Mouse (Mus musculus) c-Kit-positive CD71-positive TER-119-negative erythroid progenitor cells, embryonic 14.5 days (primary cell): ENCODE measurements around the gene Trpm4.
"Not testable (repeated sequence)": the region's sequence is repeated elsewhere in the genome, so short reads cannot be mapped to it uniquely, and the experiment has no call there.

Experiments
- DNase-seq: peaks from one replicate; pipeline ENCODE4 v3.0.0-alpha.2; 2013; ENCODE audit warnings: low read depth

Trpm4 gene

DNA sequence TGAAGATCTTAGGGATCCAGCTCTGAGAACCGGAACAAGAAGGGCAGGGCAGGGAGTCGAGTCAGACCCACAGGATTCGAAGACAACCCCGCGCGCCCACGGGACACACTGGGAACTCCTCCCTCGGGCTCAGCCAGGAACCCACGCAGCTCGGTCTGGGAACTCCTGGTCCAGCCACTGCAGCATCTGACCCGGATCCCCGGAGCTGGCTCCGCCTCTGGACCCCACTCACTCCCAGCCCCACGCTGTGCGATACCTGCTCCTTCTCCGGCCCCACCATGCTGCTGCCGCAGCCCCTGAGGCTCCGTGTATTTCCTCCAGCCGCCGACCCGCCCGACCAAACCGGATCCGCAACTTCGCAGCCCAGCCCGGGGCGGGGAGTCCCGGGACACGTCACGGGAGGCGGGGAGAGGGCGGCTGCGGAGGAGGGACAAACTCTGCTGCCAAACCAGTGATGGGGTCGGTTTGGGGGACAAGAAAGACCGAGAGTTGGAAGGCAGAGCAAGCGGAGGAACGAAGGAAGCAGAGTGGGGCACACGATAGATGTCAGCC lies at the start of gene Trpm4:
Gene Trpm4 (minus strand): TSS at position 350 of the 552 bp plus-strand sequence.
- no peak for DNase-seq

DNA sequence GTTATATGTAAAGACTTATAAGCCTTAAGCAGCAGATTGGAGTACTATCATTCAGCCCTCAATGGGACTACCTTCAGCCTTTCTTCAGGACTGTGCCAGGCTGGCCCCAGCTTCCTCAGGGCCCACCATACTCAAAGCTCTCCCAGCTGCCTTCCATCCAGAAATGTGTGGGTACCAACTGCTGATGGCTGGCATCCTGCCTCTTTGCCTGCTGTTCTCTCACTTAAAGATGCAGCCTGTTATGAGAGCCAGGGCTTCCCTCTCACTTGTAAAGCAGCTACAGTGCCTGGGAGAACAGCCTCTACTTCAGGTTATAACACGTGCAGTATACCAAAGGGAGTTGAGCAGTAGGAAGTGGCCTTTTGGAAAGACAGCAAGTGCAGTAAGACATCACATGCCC lies 42.5 kb upstream of the Trpm4 start:
- no peak for DNase-seq

DNA sequence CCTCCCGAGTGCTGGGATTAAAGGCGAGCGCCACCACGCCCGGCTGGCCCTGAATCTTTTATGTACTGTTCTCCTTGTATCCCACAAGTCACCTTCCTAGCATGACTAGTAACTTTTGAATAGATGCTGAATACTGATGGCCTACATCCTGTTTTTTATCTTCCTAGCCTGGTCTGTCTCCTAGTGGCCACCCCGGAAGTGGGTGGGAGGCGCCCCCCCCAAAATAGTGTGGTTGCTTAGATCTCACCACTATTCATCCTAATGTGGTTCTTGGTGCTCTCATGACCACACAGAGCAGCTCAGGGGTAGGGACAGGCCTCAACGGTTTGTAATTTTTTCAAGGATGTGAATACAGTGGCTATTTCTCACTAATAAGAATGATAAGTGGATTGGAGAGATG lies 41.0 kb upstream of the Trpm4 start:
- no peak for DNase-seq

DNA sequence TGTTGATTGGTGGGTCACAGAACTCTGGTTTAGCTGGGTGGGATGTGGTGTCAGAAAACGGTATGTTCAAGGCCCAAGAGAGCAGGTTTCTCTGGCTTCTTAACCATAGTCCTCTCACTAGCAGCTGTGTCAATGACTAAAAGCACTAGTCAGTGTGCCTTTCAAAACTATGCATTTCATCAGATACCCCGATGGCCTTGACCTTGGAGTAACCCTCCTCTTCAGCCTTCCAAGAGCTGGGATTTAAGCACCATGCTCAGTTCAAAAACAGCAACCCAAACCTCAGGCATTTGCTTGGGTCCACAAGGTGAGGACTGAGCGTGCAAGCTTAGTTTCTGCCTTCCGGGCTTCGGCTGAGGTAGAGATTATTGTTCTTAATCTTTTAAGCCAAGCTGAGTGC lies 38.8 kb upstream of the Trpm4 start:
- DNase-seq = no peak

DNA sequence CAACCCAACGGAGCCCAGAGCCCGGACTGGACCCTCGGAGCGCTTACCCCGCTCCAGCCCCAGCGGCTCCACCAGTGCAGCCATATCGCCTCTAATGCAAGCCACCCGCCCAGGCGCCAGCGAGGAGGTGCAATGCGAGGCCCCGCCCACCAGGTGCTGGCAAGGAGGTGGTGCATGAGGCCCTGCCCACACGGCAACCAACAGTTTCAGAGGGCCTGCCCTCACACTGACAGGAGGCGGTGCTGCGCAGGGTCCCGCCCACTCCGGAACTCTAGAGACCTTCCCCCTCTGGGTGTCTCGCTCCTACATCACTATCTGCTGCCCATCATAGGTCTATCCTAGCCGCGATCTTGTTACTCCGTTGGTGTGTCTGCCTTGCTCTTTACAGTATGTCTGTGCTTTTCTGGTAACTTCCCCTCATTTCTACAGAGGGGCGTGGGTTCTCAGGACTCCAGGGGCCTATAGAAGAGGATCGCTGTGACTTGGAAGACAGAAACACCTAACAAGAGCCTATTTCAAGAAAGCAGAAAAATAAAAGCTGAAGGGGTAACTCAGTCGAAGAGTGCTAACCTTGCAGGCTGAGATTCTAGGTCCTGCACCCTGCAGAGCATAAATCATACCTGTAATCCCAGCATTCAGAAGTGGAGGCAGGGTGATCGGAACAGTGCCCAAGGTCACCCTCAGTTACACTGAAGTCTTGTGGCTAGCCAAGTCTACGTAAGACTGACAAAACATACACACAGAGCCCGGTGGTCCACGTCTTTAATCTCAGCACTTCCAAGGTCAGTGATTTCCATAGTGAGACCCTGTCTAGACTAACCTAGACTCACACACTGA lies 37.1 kb upstream of the Trpm4 start, which contains the start of gene Lin7b:
Gene Lin7b (minus strand): TSS at position 109 of the 837 bp plus-strand sequence.
- DNase-seq = peak; percentile 90

DNA sequence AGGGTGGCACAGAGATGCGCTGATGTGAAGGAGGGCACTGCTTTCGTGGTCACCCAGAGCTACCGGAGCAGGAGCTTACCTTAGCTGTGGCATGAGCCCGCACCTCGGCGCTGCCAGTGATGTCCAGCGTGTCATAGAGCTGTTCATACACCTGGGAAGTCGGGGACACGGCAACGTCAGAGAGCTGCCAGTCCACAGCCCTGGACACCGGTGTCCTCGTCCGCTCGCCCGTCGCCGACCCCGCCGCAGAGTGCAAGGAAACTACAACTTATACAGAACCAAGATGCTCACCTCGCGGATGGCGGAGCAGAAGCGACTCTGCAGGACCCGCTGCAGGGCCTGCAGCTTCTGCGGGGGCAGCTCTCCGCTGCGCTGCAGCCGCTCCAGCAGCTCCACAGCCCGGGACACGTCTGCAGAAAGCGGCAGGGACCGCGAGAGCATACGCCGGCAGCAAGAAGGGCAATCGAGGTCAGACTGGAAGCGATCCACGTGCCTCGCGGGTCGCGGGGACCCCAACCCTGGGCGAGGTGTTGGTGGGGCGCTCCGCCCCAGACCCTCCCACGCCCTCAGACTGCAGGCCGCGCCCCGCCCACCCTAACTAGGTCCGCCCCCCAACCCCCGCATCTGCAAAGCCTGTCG lies 36.4 kb upstream of the Trpm4 start:
- no peak for DNase-seq

DNA sequence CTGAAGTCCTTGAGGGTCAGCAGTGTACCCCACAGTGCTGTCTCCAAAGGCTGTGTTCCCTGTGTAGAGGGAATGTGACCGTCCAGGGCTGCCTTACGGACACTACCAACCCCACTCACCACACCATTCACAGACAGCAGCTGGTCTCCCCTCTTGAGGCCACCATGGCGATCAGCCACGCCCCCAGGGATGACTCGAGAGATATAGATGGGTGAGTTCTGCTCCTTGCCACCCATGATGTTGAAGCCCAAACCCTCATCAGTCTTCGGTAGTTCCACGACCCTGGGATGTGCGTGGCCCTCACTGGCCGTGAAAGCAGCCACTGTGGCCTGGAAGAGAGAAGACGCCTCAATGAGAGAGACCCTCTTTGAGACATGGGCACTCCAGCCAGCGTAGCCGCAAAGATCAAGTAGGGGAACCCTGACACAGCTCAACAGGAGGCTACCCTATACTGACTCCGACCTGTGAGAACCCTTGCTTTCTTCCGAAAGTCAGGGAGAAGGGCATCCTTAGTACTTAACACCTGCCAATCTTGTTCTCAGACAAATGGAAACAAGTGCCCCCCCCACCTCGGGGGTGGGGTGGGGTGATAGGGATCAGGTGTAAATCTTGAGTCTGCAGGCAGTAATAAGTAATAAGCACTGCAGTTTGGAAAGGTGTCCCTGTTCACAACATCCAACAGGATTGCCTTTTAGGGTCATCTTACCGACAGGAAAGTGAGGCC lies 35.6 kb upstream of the Trpm4 start:
- no peak for DNase-seq

DNA sequence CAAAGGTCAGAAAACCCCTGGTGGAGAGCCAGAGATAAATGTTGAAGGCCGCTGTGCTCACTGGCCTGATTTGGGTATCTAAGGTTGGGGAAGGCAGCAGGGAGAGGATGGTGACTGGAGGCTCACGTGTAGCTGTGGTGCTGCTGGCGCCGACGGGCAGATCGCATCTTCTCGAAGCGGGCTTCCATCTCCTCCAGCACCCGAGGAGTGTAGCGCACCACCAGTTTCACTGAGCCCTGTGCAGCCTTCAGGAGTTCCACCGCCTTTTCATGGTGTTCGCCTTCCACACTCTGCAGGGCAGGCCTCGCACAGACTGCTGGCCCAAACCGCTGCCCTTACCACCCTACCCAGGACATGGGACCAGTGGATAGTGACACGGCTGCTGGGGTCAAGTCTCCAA lies 34.6 kb upstream of the Trpm4 start:
- DNase-seq = no peak

DNA sequence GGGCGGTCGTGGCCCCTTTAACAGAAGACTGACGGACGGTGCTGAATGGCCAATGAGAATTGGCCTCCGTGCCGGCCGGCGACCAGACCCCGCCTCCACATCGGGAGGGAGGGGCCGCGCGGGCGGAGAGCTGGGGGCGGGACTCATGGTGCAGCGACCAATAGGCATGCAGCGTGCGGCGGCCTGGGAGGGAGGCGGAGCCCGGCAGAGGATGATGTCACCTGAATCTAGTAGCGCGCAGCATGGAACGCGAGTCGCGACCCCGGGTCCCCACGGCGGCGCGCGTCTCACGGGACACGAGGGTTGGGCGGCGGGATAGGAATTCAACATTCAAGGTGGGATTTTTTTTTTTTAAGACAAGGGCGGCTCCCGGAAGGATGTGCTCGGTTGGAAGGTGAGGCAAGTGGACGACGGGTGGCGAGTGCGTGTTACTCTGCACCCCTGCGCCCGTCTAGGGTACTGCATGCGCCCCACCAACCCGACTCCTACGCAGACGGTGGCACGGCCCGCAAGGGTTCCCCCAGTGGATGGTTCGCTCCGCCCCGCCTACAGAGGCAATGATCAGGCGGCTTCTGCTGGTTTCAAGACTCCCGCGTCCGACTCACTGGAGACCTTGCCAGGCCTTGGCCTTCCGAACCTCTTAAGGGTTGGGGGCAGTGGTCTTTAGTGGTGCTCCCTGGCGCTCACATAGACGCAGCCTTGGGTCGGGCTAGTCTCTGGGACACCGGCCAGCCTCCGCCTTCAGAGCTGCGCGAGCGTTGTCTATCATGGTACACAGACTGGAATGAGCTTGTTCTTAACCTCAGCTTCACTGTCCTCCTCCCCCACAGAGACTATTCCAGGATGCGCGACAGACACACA lies 33.7 kb upstream of the Trpm4 start:
- DNase-seq = peak; percentile 91

DNA sequence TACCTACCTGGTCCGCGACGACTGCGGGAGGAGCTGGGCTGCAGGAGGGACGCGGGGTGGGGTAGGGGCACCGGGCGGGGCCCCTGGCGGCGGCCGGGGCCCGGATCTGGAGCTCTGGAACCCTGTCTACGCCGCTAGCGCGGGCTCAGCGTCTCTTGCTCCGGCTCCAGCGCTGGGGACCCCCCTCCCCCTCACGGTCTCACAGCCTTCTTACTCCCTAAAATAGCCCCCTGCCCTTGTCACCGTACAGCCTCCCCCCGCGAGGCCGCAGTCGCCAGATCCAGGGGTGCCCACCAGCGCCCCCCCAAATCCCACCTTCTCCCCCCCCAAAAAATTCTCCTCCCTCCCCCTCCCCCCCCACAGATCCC lies 33.1 kb upstream of the Trpm4 start, which contains the start of gene Ppfia3:
Gene Ppfia3 (minus strand): TSS at position 368 of the 368 bp plus-strand sequence.
- no peak for DNase-seq

DNA sequence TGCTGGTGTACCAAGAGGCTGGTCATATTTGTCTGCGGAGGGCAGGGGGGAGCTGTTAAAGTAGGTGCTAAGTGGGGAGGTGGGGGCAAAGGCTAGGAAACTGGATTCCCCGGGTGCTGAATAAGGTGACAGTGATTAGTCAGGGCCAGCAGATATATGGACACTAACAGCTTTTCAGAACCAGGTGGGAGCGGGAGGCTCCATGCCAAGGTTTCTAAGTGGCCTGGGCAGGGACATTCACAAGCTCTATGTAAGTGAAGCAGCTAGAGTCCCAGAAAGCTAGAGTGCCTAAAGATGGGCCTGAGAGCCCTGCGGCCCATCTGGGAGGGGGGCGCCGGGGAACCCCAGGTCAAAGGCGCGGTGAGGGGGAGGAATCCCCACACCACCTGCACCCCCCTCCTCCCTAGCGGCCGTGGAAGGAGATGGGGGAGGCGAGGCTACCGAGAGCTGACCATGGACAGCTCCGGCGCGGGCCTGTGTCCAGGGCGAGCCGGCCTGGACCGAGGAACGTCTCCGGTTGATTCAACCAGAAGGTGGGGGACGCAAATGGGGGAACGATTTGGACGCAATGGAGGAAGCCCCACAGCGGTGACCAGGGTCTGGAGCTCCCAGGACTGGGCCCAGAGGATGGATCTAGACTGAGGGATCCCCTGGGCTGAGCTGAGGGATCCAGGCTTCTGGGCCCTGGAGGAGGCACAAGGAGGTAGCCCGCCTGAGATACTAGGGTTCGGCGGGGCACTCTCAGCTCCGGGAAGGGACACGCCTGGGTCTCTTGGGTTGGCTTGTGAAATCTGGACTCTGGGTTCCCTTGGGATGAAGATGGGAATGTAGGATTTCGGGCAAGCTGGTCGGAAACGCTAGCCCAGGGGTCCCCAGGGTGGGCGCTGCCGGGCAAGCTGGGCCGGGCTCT lies 32.4 kb upstream of the Trpm4 start:
- no peak for DNase-seq

DNA sequence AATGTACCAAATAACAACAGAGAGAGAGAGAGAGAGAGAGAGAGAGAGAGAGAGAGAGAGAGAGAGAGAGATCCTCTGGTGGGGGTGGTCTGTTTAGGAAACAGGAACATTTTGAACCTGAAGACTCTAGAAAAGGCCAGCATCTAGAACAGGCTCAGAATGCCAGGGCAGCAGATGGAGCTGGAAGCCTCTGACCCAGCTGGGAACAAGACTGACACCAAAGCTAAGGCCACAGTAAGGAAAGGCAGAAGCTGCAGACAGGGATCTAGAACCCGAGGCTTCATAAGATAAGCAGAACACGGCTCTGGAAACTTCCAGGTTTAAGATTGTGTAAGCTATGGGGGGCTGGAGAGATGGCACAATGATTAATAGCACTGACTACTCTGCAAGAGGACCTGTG lies 30.4 kb upstream of the Trpm4 start:
- no peak for DNase-seq

DNA sequence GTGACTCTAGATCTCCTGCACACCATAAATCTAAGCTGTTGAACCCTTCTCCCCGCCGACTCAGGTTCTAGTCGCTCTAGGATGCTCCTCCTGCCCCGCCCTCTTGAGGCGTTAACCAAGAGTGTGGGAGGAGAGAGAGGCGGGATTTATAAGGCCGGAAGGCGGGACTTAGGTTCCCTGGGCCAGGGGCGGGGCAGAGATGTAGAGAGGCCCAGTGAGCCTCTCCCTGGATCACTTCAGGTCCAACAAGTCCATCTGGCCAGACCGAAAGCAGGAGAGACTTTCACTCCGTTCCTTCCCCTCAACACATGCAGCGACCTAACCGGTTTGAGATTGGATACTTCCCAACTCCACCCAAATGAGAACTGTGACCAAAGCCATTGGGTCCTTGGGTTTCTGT lies 29.2 kb upstream of the Trpm4 start:
- peak; percentile 74 for DNase-seq

DNA sequence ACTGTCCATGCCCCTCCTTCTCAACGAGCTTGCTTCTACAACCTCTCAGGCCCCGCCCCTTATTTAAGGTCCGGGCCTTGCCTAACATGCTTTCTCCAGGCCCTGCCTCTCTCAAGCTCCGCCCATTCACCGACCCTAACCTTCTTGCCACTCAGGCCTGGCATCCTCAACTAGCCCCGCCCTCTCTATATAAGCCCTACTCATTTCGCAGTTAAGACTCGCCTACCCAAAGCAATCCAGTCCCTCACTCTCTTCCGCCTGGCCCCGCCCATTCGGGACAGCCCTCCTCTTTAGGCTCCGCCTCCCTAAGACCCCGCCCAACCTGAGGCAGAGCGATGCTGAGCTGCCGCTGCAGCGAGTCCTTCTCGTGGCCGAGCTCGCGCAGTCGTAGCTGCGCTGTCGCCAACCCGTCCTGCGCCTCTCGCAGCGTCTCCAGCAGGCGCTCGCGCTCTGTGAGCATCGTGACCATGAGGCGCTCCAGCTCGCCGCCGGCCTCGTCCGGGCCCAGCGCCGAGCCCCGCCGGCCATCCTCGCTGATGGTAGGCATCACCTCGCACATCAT lies 27.7 kb upstream of the Trpm4 start:
- peak; percentile 73 for DNase-seq

DNA sequence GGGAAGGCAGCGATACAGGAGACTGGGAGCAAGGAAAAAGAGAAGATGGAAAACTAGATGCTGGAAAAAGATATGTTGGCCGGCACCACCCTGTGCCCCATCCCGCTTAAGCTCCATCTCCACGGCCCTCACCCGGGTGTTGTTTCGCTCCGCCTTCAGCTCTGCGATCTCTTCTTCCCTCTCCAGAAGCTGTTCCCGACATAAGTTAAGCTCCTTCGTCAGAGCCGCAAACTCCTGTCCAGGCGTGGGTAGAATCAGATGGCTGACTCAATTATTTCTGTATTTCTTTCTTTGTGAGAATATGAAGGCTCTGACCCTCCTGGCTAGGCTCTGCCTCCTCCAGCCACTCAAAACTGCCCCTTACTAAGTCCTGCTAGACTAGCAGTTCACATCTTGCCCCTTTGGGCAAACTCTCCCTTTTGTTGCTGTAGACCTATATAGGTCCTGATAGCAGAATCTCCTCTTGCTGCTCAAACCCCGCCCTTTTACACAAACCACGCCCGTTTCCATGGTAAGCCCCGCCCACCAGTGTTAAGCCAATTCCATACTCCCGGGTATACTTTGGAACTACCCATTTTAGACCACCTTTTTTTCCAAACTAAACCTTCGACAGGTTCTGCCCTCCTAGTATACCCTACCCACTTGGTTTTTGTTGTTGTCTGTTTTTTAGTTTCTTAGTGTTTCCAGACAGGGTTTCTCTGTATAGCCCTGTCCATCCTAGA lies 27.0 kb upstream of the Trpm4 start:
- no peak for DNase-seq

DNA sequence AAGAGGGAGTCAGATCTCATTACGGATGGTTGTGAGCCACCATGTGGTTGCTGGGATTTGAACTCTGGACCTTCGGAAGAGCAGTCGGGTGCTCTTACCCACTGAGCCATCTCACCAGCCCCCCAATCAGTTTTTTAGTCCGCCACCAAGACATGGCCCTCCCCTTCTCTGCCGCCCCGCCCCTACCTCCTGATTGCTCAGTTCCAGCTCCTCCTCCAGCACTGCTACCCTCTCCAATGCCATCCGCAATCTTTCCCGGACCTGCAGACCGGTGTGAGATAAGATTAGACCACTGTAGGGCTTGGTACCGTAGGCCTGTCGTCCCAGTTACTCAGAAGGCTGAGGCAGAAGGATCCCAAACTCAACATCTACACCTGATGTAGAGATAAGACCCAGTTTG lies 25.5 kb upstream of the Trpm4 start:
- not testable (repeated sequence) for DNase-seq

DNA sequence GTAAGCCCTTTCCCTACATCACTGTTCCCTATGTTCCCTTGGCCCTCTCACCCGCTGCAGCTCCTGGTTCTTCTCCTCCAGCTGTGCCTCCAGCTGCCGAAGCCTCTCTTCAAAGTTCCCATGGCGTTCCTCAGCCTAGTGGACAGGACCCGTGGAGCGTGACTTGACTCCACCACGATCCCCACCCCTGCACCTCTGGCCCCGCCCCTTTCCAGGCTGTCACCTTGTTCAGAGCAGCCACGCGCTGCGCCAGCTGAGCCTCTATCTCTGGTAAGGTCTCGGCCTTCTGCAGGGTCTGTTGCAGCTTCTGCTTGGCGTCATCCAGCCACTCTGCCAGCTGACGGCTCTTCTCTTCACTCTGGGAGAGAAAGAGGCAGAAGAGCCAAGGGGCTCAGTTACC lies 22.5 kb upstream of the Trpm4 start:
- no peak for DNase-seq

DNA sequence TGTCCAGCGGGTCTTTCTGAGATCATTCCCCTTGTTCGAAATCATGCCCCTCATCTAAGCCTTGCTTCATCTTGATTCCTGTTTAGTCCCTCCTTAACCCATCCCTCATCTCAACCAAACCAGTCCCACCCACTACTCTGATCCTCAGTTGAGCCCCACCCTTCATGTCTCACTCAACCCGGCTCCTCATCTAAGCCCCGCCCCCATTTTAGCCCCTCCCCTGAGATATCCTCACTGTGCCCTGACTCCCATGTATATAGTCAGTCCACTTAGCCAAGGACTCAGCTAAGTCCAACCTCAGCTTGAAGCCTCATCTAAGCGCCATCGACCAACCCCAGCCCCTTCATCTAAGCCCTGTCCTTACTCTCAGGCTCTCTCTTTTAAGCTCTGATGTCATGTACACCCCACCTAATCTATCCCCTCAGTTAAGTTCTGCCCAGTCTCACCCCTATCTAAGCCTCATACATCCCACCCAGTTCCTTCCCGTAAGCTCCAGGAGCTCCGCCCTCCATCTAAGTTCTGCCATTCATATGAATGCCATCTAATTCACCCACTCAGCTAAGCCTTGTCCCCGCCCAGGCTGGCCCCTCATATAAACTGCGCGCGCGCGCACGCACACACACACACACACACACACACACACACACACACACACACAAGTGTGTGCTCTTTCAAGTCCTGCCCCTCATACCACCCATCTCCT lies 21.9 kb upstream of the Trpm4 start:
- no peak for DNase-seq

DNA sequence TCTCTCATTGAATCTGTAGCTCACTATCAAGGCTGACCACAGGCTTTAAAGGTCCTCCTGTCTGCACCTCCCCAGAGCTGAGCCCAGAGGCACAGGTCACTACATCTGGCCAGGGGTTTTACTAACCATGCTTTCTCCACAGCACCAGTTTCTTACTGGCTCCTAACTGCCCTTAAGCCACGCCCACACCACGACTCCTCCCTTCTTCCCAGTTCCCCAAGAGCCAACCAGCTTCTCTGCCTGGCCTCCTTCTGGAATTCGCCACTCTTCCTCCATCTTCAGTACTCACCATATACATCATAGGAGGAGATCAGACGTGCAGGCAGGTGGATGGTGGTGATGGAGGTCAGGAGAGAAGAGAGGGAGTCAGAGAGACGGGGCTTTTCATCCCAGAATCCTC lies 19.5 kb upstream of the Trpm4 start:
- DNase-seq = no peak
